Mouse (Mus musculus): Measurements from ENCODE around the gene Nlrp3.

Nlrp3 gene

DNA sequence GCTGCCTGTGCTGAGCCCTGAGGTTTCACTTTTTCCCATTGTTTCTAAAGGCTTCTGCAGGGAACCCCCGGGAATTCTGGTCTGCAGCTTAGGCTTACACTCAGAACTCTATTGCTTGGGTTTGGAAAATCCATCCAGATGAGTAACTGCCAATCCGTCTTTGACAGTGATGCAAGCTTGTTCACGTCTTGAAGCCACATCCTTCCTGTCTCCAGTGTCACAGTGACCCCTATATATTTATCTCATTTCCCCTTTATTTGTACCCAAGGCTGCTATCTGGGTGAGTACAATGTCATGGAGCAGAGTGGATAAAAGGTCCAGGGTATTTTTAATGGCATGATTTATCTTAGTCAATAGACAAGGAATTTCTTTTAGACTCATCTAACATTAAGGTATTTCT lies at the start of gene Nlrp3:
TSS of gene Nlrp3 (plus strand) at position 245 of the 400 bp plus-strand sequence.
- DNase-seq (ENCODE audit: low read depth) = peak; percentile 39

DNA sequence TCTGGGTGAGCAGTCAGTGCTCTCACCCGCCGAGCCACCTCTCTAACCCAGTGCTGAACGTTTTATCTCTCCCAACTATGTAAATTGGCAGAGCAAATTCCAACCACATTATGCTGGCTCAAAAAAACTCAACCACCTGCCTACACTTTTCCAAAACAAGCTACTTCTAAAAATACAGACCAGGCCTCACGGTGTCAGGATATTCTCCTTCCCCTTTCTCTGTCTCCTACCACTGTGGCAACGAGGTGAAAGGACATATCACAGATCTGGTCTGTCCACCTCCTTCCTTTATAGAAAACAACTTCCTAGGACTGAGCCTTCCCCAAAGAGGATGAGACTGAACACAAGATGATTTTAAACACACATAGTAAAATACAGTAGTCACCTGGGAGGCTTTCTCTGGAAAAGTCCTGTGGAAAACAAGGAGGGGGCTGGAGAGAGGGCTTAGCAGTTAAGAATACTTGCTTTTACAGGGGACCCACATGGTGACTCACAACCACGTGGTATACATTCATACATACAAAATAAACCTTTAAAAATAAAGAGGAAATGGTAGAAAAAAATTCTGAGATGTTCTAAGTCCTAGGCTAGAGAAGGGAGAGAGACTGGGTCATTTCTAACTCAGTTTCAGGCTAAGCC lies 44.6 kb upstream of the Nlrp3 start:
- DNase-seq (ENCODE audit: low read depth) = no peak

DNA sequence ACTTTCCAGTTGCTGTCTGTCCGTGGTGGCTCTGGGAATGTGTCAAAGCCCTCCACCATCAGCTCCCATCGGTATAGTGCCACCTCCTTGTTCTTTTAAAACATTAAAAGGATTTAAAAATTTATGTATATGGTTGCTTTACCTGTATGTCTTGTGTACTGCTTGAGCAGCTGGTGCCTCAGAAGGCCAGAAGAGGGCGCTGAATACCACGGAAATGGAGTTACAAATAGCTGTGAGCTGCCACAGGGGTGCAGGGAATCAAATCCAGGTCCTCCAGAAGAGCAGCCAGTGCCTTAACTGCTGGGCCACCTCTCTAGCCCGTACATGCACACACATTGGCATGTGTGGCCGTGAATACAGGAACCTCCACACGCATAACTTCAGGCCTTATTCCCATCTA lies 43.6 kb upstream of the Nlrp3 start:
- no peak for DNase-seq (ENCODE audit: low read depth)

DNA sequence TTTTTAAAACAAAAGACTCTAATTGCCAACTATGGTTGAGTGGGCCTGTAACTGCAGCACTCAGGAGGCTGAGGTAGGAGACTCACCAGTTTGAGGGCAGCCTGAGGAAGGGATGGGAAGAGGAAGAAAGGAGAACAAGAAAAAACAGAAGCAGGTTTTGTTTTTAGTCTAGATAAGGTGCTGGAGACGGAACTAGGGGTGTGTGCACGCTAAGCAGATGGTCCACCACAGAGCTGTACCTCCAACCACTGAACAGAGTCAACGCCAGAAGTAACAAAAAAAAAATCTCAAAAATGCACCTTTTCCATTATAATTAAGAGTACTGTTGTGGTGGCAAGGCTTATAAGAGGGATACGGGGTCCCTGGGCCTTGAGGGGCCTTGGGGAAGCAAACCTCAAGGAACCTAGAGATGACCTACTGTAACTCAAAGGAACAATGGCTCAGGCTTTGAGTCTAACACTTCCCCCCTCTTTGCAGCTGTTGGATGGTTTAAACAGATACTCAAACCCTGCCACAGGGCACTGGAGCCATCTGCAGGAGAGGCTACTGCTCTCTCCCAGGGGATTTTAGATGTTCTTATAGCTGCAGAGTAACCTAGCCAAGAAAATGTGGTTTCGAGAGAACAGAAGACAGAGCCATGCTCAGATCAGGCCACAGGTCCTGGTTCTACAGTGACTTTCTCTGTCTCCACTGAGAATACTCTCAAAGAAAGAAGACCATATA lies 39.2 kb upstream of the Nlrp3 start:
- no peak for DNase-seq (ENCODE audit: low read depth)

DNA sequence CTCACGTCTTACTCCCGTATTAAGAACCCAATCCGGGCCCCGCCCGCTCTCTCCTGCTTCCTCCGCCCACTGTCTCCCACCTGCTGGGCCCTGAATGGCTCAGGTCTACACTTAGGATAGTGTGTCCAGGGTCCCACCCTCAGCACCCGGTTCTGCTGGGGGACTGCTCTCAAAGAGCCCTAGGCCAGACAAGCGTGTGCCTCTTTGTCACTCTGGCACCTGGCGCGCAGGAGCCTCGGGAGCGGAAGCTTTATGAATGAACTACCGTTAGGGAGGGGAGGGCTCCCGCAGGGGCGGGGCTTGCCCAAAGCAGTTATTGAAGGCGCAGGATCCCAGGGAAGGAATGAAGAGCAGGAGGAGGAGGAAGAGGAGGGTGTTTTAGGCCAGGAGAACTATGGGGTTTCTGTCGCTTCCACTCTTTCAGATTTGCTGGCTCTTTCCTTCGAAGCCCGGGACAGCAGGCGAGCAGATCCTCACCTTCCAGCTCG lies 36.0 kb upstream of the Nlrp3 start:
- DNase-seq (ENCODE audit: low read depth) = peak; percentile 74

DNA sequence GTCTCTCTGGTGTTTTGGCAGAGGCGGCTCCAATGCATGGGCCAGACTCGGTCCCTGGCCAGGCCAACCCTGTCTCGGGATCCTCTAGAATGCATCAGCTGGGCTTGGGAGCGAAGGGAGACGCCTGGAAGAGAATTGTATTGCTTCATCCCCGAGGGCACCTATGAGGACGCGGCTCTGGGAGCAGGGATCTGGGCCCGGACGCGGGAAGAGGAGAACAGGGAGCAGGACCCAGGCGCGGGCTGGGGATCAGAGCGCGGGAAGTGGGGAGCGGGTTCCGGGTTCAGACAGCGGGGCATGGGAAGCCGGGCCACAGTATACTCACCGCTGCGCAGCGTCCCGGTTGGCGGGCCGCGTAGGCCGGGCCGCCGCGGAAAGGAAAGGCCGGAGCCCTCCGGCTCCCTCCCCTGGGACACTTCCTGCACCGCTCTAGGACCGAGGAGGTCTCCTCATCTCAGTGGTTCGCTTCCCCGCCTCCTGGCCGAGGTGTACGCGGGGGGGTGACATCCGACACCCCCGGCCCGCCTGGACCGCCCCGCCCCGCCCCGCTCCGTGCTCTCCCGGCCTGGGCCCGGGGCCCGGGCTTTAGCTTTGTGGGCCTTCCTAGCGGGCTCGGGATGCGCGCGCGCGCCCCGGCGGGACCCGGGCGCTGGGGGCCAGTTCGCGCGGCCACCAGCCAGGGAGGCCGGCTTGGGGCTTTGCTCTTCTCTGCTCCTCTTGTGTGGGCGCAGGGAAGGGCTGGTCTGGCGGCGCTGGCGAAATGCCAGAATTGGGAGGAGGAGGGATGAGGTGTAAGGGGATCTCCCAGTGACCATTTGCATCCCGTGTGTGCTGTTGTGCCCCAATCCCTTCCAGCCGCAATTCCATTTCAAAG lies 35.3 kb upstream of the Nlrp3 start:
- DNase-seq (ENCODE audit: low read depth) = peak; percentile 97

DNA sequence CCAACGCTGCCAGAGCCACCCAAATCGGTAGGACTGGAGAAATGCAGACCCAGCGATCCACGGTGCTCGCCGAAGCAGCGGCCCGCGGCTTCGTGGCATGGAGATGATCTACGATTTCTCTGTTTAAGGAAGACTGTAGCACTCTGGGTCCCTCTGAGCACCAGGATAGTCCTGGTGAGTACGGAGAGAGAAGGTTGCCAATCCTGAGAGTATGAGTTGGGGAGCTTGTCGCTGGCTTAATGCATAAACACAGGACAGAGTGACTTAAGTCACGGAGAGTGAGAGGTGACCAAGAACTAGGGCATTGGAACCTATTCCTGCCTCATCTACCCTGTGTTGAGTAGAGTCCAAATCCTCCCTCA lies 34.7 kb upstream of the Nlrp3 start:
- DNase-seq (ENCODE audit: low read depth) = no peak

DNA sequence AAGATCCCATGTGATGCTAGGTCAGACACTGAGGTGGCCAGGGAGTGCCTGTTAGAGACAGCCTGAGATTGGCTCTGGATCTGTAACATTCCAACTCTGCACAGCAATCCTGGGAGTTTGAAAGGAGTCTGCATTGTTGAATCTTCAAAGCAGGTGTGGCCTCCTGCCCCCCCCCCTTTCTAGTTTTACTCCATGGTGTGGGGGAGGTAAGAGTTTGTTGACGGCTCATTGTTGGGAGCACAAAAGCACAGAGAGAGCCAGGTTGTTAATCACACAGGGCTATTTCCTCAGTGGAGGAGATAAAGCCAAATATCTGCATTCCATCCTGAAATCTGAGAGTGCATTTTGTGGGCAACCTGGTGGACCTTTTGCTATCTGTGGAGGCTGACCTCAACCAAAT lies 29.8 kb upstream of the Nlrp3 start:
- no peak for DNase-seq (ENCODE audit: low read depth)

DNA sequence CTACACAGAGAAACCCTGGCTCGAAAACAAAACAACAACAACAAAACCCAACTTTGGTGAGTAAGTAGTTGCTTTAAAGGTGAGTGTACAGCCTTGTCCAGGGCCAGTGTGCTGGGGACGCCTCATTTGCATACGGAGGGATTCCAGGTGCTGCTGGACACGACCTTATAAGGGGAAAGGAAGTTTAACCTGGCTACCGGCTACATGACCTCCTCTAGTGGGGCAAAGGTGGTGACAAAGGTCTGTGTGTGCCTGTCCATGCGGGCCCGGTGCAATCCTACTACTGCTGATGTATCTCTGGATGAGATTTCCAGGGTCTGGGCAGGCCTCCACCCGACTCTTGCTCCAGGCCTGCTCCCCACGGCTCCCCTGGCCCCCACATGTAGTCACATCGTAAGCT lies 28.6 kb upstream of the Nlrp3 start:
- DNase-seq (ENCODE audit: low read depth) = no peak

DNA sequence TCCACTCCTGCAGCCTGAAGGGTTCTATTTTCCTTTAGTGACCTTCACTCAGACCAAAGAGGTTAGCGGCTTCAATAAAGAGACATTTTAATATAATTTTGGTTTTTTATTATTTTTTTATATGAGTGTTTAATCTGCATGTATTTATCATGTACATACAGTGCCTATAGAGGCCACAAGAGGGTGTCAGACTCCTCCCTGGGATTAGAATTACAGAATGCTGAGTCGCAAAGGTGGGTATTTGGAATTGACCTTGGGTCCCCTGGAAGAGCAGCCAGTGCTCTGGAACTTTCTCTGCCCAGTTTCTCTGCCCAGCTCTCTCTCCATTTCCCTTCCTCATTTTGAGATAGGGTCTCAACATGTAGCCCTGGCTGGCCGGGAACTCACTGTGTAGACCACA lies 27.8 kb upstream of the Nlrp3 start:
- DNase-seq (ENCODE audit: low read depth) = peak; percentile 35

DNA sequence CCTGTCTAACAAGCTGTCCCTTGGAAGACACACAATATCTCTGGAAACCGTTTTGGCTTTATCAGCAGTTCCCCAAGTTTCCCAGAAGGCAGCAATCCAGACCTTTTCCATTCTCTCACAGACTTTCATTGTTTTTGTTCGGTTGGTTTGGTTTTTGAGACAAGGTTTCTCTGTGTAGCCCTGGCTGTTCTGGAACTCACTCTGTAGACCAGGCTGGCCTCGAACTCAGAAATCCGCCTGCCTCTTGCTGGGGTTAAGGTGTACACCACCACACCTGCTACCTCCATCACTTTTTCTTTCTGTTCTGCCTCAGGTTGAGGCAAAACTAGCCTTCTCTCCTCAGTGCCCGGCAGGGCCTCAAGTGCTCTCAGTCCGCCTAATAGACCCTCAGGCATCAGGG lies 27.0 kb upstream of the Nlrp3 start:
- no peak for DNase-seq (ENCODE audit: low read depth)

DNA sequence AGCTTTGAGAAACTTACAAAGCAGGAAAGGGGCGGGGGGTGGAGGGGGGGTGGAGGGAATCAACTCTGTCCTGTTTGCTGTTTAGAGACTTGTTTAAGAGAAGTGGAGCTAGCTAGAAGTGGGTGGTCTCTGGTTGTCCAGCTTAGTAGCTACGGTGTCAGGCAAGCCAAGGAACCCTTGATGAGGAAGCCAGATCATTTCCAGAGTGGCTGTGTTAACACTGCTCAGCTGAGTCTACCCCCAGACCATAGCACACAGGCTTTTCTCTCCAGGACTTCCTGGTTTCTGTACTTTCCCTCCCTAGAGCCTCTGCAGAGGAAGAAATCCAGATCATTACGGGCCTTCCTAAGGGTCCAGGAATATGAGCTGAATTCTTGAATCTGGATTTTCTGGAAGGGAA lies 26.6 kb upstream of the Nlrp3 start:
- no peak for DNase-seq (ENCODE audit: low read depth)

DNA sequence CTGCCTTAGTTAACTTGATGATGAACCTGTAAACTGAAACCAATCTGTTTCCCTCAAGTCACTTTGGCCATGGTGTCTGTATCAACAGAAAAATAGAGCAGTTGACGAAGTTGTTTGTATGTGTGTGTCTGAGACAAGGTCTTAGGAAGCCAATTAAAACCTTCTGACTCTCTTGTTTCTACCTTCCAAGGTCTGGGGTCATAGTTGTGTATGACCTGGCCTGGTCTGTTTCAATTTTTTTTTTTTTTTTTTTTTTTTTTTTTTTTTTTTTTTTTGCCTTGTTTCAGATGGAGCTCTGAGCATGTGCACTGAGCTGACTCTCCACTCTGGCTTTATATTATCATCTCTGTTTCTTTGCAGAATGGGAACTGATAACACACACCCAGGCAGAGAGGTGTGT lies 23.9 kb upstream of the Nlrp3 start:
- DNase-seq (ENCODE audit: low read depth) = no peak

DNA sequence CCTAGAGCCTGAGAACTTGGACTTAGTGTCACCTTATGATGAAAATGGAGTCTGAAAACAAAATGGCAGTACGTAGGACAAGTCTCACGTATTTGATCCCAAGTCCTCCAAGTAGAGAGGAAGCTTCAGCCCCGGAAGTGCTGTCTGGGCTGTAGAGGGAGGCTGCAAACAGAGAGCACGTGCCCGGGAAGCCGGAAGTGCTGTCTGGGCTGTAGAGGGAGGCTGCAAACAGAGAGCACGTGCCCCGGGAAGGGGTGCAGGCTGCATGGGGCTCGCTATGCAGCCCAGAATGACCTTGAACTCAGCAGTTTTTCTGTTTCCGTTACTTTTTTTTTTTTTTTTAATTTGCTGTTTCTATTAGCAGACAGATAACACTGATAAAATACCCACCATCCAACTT lies 23.1 kb upstream of the Nlrp3 start:
- no peak for DNase-seq (ENCODE audit: low read depth)

DNA sequence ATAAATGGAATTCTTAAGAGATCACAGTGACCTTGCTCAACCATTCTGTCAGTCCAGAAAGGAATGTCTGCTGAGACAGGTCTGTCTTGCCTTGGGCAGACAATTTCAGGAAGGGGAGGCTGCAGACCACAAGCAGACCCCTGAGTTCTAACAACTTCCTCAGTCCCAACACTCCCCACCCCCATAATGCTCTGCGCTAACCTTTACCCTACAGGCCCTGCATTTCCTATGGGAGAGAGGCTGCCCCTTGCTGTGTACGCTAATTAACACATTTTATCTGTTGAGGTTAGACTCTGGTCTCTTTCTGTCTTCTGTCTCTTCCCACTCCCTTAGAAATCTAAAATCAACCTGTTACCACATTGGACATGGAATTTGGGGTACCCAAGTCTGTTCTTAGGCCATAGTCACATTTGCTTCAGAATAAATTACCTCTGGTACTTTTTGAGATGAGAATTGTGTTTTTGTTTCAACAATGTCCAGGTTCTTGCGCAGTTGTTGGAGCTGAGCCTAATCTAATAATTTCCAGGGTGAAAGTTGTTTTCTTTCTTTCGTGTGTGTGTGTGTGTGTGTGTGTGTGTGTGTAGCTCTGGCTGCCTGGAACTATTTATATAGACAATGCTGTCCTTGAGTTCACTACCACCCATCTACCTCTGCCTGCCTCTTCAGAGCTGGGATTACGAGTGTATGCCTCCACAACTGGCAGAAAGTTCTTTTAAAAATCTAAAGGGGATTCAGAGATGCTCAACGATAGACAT lies 21.4 kb upstream of the Nlrp3 start:
- DNase-seq (ENCODE audit: low read depth) = no peak

DNA sequence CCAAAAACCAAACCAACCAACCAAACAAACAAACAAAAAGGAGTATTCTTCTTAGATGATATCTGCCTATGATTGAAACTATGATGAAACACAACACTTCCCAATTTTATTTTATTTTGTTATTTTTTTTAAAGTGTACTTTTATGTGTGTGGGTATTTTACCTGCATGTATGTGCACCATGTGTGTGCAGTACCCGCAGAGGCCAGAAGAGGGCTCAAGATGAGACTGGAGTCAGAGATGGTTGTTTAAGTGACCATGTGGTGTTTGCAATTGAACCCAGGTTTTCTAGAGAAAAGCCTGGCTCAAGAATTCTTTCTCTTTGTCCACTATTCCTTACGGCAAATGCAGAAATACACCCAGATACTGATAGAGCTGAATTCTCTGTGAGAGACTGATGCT lies 17.2 kb upstream of the Nlrp3 start:
- DNase-seq (ENCODE audit: low read depth) = peak; percentile 29

DNA sequence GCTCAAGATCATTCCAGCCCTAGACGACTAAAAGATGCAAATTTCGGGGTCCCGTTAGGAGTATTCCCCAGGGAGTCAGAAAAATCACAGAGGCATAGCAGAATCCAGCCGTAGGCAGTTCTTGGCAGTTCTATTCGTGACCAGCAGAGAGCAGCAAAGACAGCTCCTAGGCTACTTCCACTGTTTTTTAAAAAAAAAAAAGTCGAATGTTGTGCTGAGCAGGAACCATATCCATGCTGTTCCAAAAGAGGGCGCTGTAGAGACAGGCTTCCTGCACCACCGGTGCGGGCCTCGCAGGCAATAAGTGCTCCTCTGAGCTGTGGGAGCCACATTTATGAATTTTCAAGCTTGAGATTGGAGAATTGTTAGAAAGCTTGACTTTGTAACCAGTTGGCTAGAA lies 16.1 kb upstream of the Nlrp3 start:
- peak; percentile 93 for DNase-seq (ENCODE audit: low read depth)

DNA sequence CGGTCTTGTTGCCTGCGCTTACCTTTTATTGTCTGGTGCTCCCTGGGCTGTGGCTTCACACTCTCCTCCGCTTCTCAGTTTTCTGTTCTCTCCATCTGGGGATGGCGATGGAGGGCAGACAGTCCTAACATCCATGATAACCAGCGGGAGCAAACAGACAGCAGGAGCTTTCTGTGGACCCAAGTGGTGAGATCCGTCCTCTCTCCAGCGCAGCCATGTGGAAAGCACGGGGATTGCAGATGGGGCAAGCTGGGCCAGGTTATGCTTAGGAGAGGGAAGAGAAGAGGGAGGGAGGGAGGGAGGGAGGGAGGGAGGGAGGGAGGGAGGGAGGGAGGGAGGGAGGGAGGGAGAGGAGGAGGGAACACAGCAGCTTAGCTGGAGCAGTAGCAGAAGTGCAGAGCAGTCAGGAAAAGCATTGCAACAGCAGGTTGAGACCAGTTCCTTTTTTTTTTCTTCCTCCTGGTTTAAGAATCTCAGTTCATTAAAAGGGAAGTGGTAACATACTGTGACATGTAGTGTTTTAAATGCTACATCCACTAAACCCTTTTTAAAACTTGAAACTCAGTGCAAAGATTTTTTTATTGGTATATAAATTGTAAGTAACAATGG lies 14.8 kb upstream of the Nlrp3 start, which contains the start of gene Zkscan17:
TSS of gene Zkscan17 (minus strand) at position 280 of the 609 bp plus-strand sequence.
- DNase-seq (ENCODE audit: low read depth) = peak; percentile 57

DNA sequence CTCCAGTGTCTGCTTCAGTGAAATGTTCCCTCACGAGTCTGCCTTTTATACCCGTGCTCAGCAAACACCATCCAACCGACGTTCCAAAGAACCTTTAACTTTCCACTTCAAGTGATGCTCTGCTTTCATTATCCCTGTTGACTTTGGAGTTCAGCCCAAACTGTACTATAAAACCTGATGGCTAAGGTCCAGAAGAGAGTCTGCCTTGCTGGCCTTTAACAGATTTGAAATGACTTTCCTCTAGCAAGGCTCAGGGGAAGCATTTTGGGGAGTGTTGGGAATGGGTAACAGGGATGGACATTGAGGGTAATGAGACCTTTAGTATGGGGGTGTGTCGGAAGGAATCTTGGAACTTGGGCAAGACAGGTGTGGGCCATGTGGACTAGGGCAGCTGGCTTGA lies 11.1 kb upstream of the Nlrp3 start:
- peak; percentile 46 for DNase-seq (ENCODE audit: low read depth)

DNA sequence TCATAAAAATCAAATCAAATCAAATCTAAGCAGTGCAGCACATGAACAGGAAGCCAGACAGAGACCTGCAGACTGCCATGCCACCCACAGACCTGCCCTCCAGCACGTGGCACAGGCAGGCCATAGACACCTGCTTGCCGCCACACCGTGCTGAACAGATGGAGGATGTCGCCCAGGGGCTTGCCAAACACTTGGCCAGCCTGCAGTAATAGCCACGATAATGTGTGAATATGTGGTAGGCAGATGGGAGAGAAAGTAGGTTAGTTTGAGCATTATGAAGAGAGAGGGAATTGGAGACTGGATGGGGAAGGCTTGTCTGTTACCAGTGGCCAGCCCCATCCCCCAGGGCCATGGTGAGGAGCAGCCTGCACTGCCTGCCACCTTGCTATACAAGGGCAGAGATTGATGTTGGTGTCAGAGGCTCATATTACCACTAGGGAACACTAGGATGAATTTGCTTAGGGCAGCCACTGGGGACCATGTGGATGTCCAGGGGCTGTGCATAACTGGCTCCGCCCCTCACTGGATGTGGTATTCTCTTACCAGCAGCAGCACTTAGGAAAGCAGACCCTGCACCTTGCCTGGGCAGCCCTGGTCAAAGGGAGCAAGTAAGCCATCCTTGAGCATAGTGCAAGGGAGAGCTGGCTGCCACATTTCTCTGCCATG lies 10.4 kb upstream of the Nlrp3 start:
- peak; percentile 38 for DNase-seq (ENCODE audit: low read depth)

DNA sequence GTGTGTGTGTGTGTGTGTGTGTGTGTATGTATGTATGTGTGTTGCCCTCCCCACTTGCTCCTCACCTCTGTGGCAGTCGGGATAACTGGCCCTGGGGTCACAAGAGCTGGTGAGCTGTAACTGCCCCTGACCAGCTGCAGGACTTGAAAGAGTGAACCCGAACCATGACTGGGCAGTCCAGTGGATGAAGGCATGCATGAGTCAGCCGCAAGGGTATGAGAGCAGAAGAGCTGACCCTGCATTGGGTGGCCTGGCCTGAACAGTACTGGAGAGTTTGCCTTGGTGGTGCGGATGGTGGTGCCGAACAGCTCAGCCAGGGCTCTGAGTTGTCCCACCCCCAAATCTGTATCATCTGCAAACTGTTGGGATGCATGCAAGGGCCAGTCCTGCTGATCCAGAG lies 9.8 kb upstream of the Nlrp3 start:
- peak; percentile 47 for DNase-seq (ENCODE audit: low read depth)
